16 mouse cellular contexts compared by ENCODE assay signal in genomic region chr3:92213651-92214050, GRCm38 (mm10). TPM values are rescaled to one million over a fixed set of nuclear protein-coding genes. Genes with fewer than 3 reads are reported as not detected.
"Had no signal": no experiment of that assay in that cellular context is flagged by ENCODE, and none has a peak within 500 bp of the region (broad histone marks: within the 10 kb centered on the region; RNA-seq: fewer than 3 reads in every experiment).

No protein-coding gene starts in this region.

RNA-seq across cellular contexts. Expression of gene Sprr2a1, which starts 1.9 kb away (rescaled TPM):
- total RNA-seq: layer of hippocampus, adult 8-10 months; layer of hippocampus, postnatal 10 days; layer of hippocampus, postnatal 36 days; left cerebral cortex, adult 2 months; left cerebral cortex, postnatal 10 days; left cerebral cortex, postnatal 36 days; liver, adult 2 months; megakaryocyte, adult 5-6 weeks had no signal
- polyA plus RNA-seq: kidney, embryonic 15.5 days; limb, embryonic 11.5 days; liver, adult 2 months; liver, embryonic 13.5 days; macrophage; midbrain, embryonic 13.5 days; neural tube, embryonic 13.5 days; spleen, adult 2 months; testis, adult 2 months had no signal

RNA-seq across cellular contexts. Expression of gene Sprr2a2, which starts 2.1 kb away (rescaled TPM):
- total RNA-seq: layer of hippocampus, adult 8-10 months; layer of hippocampus, postnatal 10 days; layer of hippocampus, postnatal 36 days; left cerebral cortex, adult 2 months; left cerebral cortex, postnatal 10 days; left cerebral cortex, postnatal 36 days; liver, adult 2 months; megakaryocyte, adult 5-6 weeks had no signal
- polyA plus RNA-seq: limb, embryonic 11.5 days; macrophage; midbrain, embryonic 13.5 days; neural tube, embryonic 13.5 days had no signal
